Mouse (Mus musculus) urinary bladder, postnatal 14 days (tissue): Measurements from ENCODE around the gene Gm20388.

Experiments used
- DNase-seq: peaks from one replicate; pipeline ENCODE4 v3.0.0; 2021; ENCODE audit warnings: low spot score

Gene Gm20388

GRCm38 (mm10) chr8:122960323-122960722, 3049.7 kb downstream of the Gm20388 start:
- no peak for DNase-seq

GRCm38 (mm10) chr8:122960932-122961331, 3050.3 kb downstream of the Gm20388 start:
- DNase-seq, result no peak

GRCm38 (mm10) chr8:122961458-122961857, 3050.8 kb downstream of the Gm20388 start:
- no peak for DNase-seq

GRCm38 (mm10) chr8:122962046-122962445, 3051.4 kb downstream of the Gm20388 start:
- no peak for DNase-seq

- no peak for DNase-seq
Measured at GRCm38 (mm10) chr8:122966638-122967037, 3056.0 kb downstream of the Gm20388 start.

GRCm38 (mm10) chr8:122968145-122968544, 3057.5 kb downstream of the Gm20388 start:
- no peak for DNase-seq

GRCm38 (mm10) chr8:122969964-122970620, 3059.5 kb downstream of the Gm20388 start:
- DNase-seq, result no peak

GRCm38 (mm10) chr8:122976046-122976445, 3065.4 kb downstream of the Gm20388 start:
- DNase-seq, result no peak

- no peak for DNase-seq
Measured at GRCm38 (mm10) chr8:122979424-122979823, 3068.8 kb downstream of the Gm20388 start.

- no peak for DNase-seq
Measured at GRCm38 (mm10) chr8:122979865-122980509, 3069.3 kb downstream of the Gm20388 start.

- no peak for DNase-seq
Measured at GRCm38 (mm10) chr8:122981646-122982045, 3071.0 kb downstream of the Gm20388 start.

GRCm38 (mm10) chr8:122983178-122983942, 3072.7 kb downstream of the Gm20388 start:
- DNase-seq, result no peak

GRCm38 (mm10) chr8:122984175-122984574, 3073.5 kb downstream of the Gm20388 start:
- no peak for DNase-seq

- DNase-seq, result no peak
Measured at GRCm38 (mm10) chr8:122986501-122987184, 3076.0 kb downstream of the Gm20388 start.

GRCm38 (mm10) chr8:122987255-122987654, 3076.6 kb downstream of the Gm20388 start:
- no peak for DNase-seq

- DNase-seq, result no peak
Measured at GRCm38 (mm10) chr8:122988955-122989354, 3078.3 kb downstream of the Gm20388 start.

GRCm38 (mm10) chr8:122989976-122990375, 3079.3 kb downstream of the Gm20388 start:
- DNase-seq, result no peak

GRCm38 (mm10) chr8:122991368-122991767, 3080.7 kb downstream of the Gm20388 start:
- DNase-seq, result no peak

- no peak for DNase-seq
Measured at GRCm38 (mm10) chr8:122992296-122992695, 3081.7 kb downstream of the Gm20388 start.

- no peak for DNase-seq
Measured at GRCm38 (mm10) chr8:122993031-122993430, 3082.4 kb downstream of the Gm20388 start.

- DNase-seq, result no peak
Measured at GRCm38 (mm10) chr8:122993740-122994139, 3083.1 kb downstream of the Gm20388 start.

- DNase-seq, result no peak
Measured at GRCm38 (mm10) chr8:122997963-122998362, 3087.3 kb downstream of the Gm20388 start.
